Mouse (Mus musculus): Measurements from ENCODE around the gene Slc7a6.

DNA sequence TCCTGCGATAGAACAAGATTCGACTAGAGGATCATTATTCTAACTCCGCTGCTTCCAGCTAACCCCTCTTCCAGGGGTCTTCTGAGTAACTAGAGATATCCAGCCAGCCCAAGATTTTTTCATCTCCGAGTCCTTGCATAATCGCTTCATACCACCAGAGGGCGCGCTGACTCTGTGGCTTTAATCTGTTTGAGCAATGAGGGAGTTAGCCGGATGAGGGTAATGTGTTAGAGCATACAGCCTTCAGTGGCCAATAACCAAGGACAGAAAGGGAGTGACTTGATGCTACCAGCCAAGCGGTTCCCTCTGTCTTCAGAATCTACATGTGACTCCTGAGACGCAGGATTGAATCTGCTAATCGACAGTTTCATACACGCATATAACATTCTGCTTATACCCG lies 27.9 kb upstream of the Slc7a6 start:
- peak; percentile 98 for TF ChIP-seq CTCF (IDR thresholded peaks at IDR 0.05; ENCODE audit: low read depth)
- no peak for TF ChIP-seq EP300 (IDR thresholded peaks at IDR 0.05; ENCODE audit: low read depth)

Measured in liver, postnatal 0 days (tissue).